Mouse (Mus musculus) layer of hippocampus, adult 2 months (tissue): ENCODE results near the gene Ankrd13a. TPM values are rescaled to one million over a fixed set of nuclear protein-coding genes. Genes with fewer than 3 reads are reported as not detected.

Experiments
- DNase-seq, 2 experiments: peaks; one replicate each; pipeline ENCODE4 v3.0.0; 2022; ENCODE audit warnings: low spot score in 2 of 2
- H3K27ac ChIP-seq: fragments of 200-600 bp; 2 replicates; pipeline ENCODE4 v1.8.1; 2022
- H3K4me3 ChIP-seq: fragments of 200-600 bp; 2 replicates; pipeline ENCODE4 v1.8.1; 2022; ENCODE audit warnings: mild to moderate bottlenecking
- CTCF ChIP-seq: fragments of 200-600 bp; conservative IDR thresholded peaks from 2 replicates; pipeline ENCODE4 v1.8.1; 2022; ENCODE audit warnings: antibody characterized with exemption, mild to moderate bottlenecking, moderate library complexity
- long read RNA-seq, 2 experiments: library from polyadenylated mRNA; stranded (forward); transcript quantifications; one replicate each; pipeline ENCODE4 v2.0.0; 2021; ENCODE audit warnings: borderline mapping rate in 2 of 2
- total RNA-seq, 2 experiments: library from RNA; stranded (reverse); gene quantifications; 2 replicates each; pipeline ENCODE4 v1.2.3; 2021

Gene Ankrd13a
- total RNA-seq = 10 to 100 TPM; 39.6 to 48.8 TPM
- long read RNA-seq, experiment 1, transcript Ankrd13a-201 (15 exons, 3,717 nt) = major isoform, 31 of 42 reads
- long read RNA-seq, experiment 1, partial matches to known transcripts = 3 of 42 reads
- long read RNA-seq, experiment 1, other reads (novel, unspliced or antisense) = 8 of 42 reads
- long read RNA-seq, experiment 2, transcript Ankrd13a-201 (15 exons, 3,717 nt) = major isoform, 32 of 51 reads
- long read RNA-seq, experiment 2, partial matches to known transcripts = 4 of 51 reads
- long read RNA-seq, experiment 2, other reads (novel, unspliced or antisense) = 15 of 51 reads

DNA sequence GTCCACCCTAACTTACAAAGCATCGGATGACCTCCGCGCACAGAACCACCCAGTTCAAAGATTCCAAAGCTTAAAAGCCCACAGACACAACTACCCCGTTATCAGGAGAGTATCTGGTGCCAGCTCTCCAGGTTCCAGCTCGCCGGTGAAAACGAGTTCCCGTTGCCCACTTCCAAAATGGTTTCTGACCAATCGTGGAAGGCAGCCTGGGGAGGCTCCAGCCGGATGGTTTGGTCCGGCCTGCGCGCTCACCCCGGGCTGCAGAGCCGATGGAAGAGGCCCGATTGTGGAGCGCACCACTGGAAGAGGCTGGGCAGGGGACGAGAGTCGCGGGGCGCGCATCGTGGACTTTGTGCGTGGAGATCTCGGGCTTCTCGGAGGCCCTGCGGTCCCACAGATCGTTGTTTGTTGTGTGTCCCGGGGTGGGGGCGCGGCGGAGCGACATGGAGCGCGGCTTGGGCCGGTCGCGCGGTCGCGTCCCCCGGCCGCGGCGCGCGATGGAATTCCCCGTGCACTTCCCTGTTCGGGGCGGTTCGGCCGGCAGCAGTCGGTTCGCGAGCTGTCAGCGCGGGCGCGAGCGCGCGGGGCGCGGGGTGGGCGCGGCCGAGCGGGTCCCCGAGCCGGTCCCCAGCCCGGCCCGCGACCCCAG lies at the start of gene Ankrd13a:
Gene Ankrd13a, plus strand, starts transcription at position 275 of the 649 bp plus-strand sequence.
- H3K27ac ChIP-seq = peak within 1 kb of the TSS; percentile 100
- no peak for TF ChIP-seq CTCF
- peak within 1 kb of the TSS; percentile 95 for H3K4me3 ChIP-seq
- DNase-seq = peak; percentile 90 to 94

DNA sequence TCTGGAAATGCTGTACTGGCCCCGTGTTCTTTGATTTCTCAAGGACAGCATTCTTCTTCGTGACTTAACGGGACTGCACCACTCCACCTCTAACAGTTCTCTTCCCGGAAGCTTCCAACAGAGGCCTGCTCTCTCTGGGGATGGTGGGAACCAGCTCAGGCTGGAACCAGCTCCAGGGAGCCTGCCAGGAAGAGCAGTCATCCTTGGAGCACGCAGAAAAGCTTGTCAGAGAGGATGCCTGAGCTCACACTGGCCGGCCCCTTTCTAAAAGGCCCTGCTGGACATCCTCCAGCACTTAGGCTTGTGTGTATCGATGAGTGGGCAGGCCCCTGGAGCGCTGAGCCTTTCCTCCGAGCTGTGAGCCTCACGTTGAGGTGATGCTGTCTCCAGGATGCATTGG lies 46.3 kb upstream of the Ankrd13a start:
- no peak for TF ChIP-seq CTCF
- no peak overlapping the region for H3K27ac ChIP-seq
- no peak for DNase-seq
- no peak overlapping the region for H3K4me3 ChIP-seq

DNA sequence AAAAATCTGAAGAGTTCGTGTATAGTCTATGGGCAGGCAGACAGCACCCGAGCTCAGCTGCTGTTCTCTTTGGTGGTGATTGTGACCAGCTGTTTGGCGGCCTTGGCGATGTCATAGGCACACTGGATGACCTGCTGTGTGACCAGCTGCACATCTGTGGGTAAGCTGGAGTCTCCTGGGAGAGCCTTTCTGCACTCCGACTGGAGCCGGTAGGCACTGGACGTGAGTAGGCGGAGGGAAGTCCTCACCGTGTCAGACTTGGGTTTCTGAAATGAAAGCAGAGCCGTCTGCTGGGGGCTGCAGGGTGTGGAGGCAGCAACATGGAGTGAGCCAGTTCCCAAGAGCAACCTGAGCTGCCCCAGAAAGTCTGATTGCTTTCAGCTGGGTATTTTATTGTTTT lies 44.3 kb upstream of the Ankrd13a start:
- TF ChIP-seq CTCF = no peak
- no peak for DNase-seq
- Histone ChIP-seq H3K27ac (no peak overlapping the region), H3K4me3 (no peak overlapping the region)

DNA sequence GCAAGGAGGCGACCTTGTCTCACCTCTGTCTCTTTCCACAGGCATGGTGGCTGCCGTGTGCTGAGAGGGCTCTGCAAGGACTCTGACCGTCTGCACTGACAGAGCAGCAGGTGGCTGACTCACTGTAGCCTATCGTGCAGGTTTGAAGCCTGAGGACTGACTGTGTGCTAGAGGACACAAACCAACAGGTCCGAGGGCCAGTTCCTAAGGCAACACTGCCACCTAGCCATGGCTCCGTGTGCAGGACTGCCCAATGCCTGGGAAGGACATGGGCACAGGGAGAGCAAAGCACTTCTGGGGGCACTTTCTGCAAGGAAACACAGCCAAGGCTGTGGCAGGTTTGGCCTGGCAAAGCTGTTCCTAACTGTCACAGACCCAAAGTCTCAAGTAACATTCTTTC lies 43.0 kb upstream of the Ankrd13a start:
- Histone ChIP-seq H3K4me3 (no peak overlapping the region), H3K27ac (no peak overlapping the region)
- TF ChIP-seq CTCF = no peak; the same call in 1 of the 2 replicates
- no peak for DNase-seq

DNA sequence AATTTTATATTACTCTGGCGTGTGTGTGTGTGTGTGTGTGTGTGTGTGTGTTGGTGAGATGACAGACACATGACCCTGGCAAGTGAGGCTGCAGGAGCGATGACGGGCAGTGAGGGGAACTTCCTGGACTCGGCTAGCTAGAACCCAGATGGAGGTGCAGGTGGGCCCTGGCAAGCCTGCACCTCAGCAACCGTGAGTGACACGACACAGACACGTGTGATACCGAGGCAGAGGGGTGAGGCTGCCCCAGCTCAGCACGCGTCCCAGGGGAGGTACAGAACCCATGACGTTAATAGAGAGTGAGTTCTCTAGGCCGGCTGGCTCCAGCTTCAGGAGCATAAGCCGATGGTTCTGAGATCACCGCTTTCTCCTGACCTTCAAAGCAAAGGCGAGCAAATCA lies 42.5 kb upstream of the Ankrd13a start:
- Histone ChIP-seq H3K27ac (no peak overlapping the region), H3K4me3 (no peak overlapping the region)
- no peak for TF ChIP-seq CTCF
- DNase-seq = no peak

DNA sequence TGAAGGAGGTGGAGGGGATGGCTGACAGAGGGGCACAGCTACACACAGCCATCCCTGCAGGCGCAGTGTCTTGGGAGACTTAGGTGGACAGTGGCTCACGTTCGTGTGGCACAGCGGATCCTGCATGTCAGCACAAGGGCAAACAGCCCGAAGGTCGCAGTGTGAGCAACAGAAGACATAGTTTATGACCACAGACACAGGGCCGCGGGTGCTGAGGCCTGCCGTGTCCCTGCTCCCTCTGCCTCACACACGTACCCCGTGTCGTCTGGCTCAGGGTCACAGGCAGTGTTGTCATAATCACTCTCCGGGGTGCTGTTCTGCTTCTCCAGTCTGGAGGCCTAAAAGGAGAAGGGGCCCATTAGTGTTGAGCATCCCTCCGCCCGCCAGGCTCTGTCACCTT lies 40.9 kb upstream of the Ankrd13a start:
- DNase-seq = no peak
- TF ChIP-seq CTCF = no peak
- Histone ChIP-seq H3K27ac (no peak overlapping the region), H3K4me3 (no peak overlapping the region)

DNA sequence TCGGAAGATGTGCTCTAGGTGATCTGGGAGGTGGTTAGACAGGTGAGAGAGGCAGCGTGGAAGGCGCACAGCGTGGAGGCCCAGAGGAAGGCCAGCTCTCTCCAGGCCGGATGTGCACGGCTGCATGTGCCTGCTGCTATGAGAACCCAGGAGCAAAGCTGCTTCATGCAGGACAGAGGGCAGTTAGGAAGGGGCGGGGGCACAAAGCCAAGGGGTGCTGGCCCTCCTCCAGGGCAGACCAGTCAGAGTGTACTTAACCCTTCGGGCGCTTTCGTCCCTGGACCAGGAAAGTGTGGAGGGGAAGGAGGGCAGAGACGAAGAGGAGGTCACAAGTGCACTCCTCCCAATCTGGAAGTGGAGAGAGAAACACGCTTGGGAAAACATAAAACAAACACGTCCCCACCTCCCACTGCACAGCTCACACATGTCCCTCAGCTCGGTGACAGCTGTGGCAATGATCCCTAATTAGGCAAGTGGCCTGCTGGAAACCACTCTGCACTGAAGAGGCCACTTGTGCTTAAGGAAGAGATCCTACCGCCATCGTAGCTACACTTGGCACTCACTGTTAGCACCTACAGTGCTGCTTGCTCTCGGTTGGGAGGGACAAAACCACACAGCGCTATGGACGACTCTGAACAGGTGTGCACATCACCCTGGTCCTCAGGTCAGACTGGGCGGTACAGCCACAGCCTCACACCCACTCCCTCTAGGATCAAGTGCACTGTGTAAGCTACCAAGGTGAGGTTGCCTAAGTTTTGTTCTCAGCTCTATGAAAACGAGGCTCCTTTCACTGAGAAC lies 37.2 kb upstream of the Ankrd13a start:
- Histone ChIP-seq H3K27ac (no peak overlapping the region), H3K4me3 (no peak overlapping the region)
- DNase-seq = no peak
- no peak for TF ChIP-seq CTCF

DNA sequence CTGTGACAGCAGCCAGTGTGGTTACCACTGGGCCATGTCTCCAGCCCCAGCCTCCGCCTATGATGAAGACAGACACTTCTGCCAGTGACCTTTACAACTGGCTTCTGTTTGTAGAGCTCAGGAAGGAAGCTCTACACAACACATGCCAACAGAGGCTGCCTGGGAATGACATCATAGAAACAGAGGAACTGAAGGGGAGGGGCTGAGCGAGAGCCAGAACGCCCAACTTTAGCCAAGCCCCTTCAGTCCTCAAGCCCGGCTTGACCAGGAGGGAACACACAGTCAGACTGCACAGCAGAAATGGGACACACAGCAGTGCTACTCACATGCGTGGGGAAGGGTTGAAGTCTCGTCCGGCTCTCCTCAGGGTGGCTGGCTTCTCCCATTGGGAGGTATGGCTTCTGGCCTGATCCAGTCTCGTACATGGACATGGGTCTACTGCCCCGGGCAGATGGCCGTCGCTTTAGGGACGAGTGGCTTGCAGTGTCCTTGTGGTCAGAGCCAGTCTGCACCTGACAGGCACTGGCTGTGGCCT lies 35.7 kb upstream of the Ankrd13a start:
- peak overlapping the region; percentile 61 for H3K27ac ChIP-seq
- H3K4me3 ChIP-seq = no peak overlapping the region
- TF ChIP-seq CTCF = no peak

DNA sequence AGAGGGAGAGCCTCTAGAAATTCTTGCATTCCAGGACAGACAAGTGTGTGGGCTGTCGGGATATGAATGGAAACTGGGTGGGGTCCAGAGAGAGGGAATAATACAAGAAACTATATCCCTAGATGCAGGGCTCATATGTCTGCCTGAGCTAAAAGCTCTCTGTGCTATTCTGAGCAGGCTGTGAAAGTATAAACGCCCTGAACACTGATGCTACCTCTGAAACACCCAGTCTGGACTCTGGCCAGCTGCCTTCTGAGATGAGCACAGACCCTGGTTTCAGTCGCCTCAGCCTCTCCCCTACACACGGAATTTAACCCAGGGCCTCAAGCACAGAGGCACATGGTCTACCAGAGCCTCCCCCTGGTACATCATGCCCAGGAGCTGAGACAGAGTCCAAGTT lies 33.9 kb upstream of the Ankrd13a start:
- no peak overlapping the region for H3K27ac ChIP-seq
- TF ChIP-seq CTCF = no peak
- no peak overlapping the region for H3K4me3 ChIP-seq
- DNase-seq = no peak

More for the DNA sequence above, 35.7 kb upstream of the Ankrd13a start:
- no peak for DNase-seq

DNA sequence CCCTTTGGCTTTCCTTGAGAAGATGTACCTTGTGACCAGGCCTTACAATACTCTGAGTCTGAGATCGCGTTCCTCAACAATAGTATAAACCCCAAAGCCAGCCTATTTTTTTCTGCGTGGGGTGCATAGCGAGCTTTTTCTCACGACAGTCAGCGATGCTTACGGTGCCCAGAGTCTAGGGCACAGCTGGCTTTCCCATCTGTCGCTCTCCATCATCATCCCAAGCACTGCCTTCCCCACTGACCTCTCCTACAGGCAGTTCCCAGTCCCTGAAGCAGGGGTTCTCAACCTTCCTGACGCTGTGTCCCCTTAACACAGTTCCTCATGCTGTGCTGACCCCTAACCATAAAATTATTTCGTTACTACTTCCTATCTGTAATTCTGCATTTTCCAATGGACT lies 31.9 kb upstream of the Ankrd13a start:
- H3K4me3 ChIP-seq = no peak overlapping the region
- no peak for TF ChIP-seq CTCF
- no peak for DNase-seq
- H3K27ac ChIP-seq = peak overlapping the region; percentile 84

DNA sequence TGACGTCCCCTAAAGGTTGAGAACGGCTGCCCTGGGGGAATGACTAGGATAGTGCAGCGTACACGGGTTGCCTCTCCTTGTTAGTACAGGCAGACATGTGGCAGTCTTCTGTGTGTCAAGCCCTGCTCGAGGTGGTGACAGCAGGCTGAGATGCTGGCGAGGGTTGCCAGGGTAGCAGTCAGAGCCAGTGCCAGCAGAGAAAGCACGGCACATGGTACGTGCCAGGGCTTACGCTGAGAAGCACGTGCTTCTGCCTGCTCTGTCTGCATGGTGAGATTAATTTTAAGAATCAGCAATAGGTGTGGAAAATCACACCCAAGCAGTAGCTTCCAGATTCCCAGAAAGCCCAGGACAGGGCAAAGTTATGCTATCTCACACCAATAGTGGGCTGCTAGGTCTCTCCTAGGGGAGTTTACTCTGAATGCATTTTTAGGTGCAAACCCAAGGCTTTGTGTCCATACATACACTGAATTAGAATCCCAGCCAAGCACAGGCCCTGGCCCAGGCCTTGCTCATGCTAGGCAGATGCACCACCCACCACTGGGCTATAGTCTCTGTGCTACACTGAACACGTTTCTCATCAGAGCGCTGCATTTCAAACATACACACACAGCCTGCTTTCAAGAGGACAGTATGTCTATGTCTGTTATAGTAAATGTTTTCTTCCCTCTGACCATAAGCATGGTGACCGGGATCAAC lies 31.3 kb upstream of the Ankrd13a start:
- H3K4me3 ChIP-seq = no peak overlapping the region
- no peak for TF ChIP-seq CTCF
- peak overlapping the region; percentile 84 for H3K27ac ChIP-seq
- DNase-seq = peak; percentile 67 to 77

DNA sequence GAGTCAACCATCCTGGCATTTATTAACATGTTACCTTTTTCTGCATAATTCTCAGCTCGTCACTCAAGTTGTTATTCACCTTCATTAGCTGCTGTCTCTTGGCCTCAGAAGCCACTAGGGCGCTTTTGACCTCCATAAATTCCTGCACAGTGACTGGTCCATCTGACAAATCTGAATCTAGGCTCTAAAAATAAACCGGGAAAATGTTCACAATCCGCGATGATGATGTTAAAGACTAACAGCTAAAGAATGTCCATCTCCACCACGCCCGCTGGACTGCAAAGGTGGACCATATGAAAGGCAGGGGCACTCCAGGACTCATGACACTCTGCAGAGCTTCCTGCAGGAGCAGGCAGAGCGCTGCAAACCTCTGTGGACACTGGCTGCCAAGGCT lies 30.8 kb upstream of the Ankrd13a start:
- no peak overlapping the region for H3K4me3 ChIP-seq
- peak overlapping the region; percentile 84; the same call in 1 of the 2 replicates for H3K27ac ChIP-seq
- no peak for DNase-seq
- no peak for TF ChIP-seq CTCF
